Mouse (Mus musculus): ENCODE results near the gene Lmx1b. TPM values are rescaled to one million over a fixed set of nuclear protein-coding genes. Genes with fewer than 3 reads are reported as not detected.

Gene Lmx1b
- polyA plus RNA-seq, 1 experiment from 2014 or later: 0.95 TPM

DNA sequence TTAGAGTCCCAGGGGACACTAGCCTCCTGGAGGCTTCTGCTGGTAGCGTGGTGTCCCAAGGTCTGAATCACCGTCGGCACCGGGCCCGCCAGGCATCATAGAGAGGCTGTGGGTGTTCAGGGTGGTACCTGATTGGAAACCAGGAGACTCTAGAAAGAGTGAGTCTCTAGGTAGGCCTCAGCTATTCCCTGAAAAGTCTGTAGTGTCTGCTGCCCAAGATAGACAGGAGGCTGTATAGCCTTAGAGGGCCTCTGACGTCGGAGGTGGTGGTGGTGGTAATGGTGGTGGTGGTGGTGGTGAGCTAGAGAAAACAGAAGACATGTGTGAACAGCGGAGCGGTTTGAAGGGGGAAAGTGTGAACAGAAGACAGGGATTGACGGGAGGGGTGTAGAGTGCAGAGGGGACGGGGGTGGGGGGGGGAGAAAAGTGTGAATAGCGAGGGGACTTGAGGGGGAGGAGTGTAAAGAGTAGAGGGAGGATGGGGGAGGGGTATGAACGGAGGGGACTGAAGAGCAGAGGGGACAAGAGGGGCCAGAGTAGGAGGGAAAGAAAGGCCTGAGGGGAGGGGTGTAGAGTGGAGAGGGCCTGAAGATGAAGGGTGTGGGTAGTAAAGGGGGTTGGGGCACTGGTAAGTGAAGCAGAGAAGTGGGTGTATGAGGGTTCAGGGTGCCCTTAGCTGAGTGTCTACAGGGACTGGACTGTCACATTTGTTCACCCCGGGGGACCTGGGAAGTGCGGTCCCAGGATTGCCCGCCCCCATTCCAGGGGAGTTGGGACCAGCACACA lies 95.3 kb downstream of the Lmx1b start:
- Histone ChIP-seq H3K4me1 (ENCODE audit: control insufficient read depth, insufficient read depth, low read length) (peaks cover 37% of the 10 kb centered on the region), H3K4me2 (ENCODE audit: low read length) (peak overlapping the region; percentile 92), H3K9me3 (replicated peaks; ENCODE audit: control insufficient read depth, low read length, poor library complexity, severe bottlenecking) (no peaks in the 10 kb centered on the region), H3K27ac (ENCODE audit: low read length) (peak overlapping the region; percentile 95), H3K4me3 (ENCODE audit: low read depth, low read length) (peak overlapping the region; percentile 49), H3K9ac (ENCODE audit: low read depth, low read length) (peak overlapping the region; percentile 82), H3K27me3 (ENCODE audit: control insufficient read depth, insufficient read depth, low read depth, low read length) (peaks cover 3% of the 10 kb centered on the region), H3K36me3 (ENCODE audit: control insufficient read depth, insufficient read depth, low read length) (no peaks in the 10 kb centered on the region)
- 14% methylated on average over 16 of the region's 16 CpGs for WGBS
- no peak for ATAC-seq

DNA sequence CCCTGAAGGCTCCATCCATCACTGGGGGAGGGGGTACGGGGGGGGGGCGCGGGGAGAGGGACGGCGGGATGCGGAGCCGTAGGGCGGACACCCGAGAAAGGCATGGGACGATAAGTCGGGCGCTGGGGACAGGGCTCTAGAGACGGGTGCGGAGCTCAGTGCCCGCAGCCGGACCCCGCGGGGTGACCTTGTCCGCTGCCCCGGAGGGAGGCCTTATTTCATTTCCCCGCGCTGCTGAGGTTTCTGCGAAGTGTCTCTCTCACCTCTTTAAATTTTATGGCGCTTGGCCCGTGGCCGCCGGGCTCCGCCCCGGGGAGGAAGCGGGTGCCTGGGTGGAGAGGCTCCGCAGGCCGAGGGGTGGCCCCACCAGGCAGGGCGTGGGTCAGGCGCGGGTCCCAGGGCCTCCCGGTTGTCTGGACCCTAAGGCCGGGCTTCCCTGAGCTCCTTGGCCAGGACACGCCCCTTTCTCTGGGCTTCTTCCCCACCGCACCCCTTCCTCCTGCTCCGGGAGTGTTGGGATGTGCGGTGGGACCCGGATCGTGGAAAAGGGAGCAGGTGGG lies 96.0 kb downstream of the Lmx1b start:
- peak overlapping the region; percentile 82 for H3K9ac ChIP-seq (ENCODE audit: low read depth, low read length)
- peak overlapping the region; percentile 49 for H3K4me3 ChIP-seq (ENCODE audit: low read depth, low read length)
- H3K27ac ChIP-seq (ENCODE audit: low read length): peak overlapping the region; percentile 95
- peaks cover 37% of the 10 kb centered on the region for H3K4me1 ChIP-seq (ENCODE audit: control insufficient read depth, insufficient read depth, low read length)
- WGBS: under 1% methylated on average over 34 of the region's 43 CpGs
- H3K9me3 ChIP-seq (replicated peaks; ENCODE audit: control insufficient read depth, low read length, poor library complexity, severe bottlenecking): no peaks in the 10 kb centered on the region
- H3K4me2 ChIP-seq (ENCODE audit: low read length): peak overlapping the region; percentile 92
- H3K27me3 ChIP-seq (ENCODE audit: control insufficient read depth, insufficient read depth, low read depth, low read length): peaks cover 6% of the 10 kb centered on the region
- H3K36me3 ChIP-seq (ENCODE audit: control insufficient read depth, insufficient read depth, low read length): no peaks in the 10 kb centered on the region
- ATAC-seq: no peak

DNA sequence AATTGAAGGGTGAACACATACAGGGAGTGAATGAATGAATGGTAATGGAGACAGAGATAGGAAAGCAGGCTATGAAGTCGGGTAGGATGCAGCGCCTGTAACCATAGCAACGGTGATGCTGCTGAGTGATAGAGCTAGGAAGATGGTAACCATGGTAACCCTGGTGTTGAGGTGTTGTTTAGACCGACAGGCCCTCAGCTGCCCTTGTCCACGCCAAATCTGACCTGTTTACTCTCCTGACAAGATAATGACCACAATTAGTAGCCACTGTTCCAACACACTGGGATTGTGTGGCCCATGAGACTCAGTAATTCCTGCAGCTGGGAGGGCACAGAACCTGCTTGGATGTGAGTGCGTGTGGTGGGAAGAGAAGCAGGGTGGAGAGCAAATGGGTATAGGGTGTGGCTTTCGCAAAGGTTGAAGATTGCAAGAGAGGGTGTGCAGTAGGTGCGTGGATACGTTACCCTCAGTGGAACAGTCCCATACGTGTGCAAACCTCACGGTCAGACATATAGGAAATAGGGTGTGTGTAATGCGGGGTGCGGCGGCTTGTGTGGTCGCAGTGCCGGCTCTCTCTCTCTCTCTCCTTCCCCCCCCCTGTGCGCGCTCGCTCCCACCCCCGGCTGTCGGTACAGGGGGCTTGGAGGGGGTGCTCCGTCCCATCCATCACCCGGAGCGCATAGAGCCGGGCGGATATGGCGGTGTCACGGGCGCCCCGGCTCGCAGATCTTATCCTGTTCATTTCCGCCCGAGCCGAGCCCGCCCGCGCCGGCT lies 96.7 kb downstream of the Lmx1b start:
- ATAC-seq: peak; percentile 87
- WGBS: under 1% methylated on average over 34 of the region's 38 CpGs

DNA sequence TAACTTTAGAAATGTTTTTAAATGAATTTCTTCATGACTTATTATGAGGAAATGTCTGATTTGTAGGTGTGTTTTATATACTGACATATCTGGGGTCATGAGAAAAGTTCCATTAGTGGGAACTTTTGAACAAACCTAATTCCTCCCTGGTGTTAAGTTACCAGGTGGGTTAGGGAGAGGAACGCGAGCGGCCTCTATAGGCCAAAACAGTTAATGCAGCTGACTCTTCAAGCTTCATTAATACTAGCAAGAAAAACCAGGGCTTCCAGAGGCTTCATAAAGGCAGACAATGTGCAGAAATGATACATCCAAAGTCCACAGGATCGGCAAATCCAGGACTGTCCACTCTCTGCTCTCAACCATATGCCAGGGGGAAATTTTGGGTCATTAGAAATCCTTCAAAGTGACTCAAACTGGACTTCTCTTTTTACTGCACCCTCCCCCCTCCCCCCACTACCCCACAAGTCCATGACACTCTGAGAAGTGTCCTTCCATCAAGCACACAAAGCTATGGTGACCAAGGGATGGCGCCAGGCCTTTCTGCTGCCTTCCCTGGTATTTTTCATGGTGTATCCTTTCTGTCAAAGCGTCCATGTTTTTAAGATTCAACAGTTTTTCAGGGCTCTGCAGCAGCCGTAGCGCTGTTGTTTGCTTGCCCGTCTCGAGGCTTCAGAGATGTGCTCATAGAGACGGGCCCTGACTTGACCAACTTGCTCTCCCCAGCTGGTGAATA lies 97.4 kb downstream of the Lmx1b start:
- 2% methylated on average over 11 of the region's 11 CpGs for WGBS
- H3K27me3 ChIP-seq (ENCODE audit: control insufficient read depth, insufficient read depth, low read depth, low read length): peaks cover 6% of the 10 kb centered on the region
- peak; percentile 9; the same call in 1 of the 2 replicates for ATAC-seq

More for the DNA sequence above, 96.7 kb downstream of the Lmx1b start:
- H3K9ac ChIP-seq (ENCODE audit: low read depth, low read length): peak overlapping the region; percentile 82
- H3K4me2 ChIP-seq (ENCODE audit: low read length): peak overlapping the region; percentile 92
- peak overlapping the region; percentile 49 for H3K4me3 ChIP-seq (ENCODE audit: low read depth, low read length)
- H3K27ac ChIP-seq (ENCODE audit: low read length): peak overlapping the region; percentile 95
- peaks cover 6% of the 10 kb centered on the region for H3K27me3 ChIP-seq (ENCODE audit: control insufficient read depth, insufficient read depth, low read depth, low read length)
- H3K9me3 ChIP-seq (replicated peaks; ENCODE audit: control insufficient read depth, low read length, poor library complexity, severe bottlenecking): no peaks in the 10 kb centered on the region
- H3K4me1 ChIP-seq (ENCODE audit: control insufficient read depth, insufficient read depth, low read length): peaks cover 37% of the 10 kb centered on the region
- H3K36me3 ChIP-seq (ENCODE audit: control insufficient read depth, insufficient read depth, low read length): no peaks in the 10 kb centered on the region

DNA sequence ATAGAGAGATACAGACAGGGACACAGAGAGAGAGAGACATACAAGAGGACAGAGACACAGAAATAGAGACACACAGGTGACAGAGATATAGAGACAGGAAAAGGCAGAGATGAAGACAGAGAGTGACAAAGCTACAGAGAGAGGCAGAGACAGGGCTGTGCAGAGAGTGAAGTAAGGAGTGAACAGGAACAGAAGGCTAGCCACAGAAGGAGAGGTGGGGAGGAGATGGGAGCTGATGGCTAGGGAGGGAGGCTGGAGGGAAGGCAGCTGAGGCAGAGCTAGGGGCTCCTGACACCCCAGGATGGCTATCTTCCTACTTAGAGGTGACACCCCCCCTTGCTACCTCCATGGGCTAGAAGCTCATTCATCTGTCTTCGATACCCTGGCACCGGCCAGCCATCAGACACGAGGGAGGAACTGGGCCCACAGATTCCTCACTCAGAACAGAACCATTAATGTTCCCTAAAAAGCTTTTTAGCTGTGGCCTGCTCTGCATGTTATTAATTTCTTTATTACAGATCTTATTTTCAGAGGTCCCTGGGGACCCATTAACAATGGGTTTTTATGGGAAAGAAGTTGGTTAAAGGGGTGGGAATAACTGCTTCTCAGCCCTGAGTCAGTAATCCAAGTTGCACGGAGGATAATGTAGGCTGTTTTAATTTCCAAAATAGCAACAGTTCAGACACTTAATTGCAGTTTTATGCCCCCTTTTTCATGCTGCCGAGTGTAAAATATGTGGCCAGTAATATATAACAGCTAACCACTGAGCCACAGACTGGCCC lies 114.8 kb downstream of the Lmx1b start:
- H3K4me1 ChIP-seq (ENCODE audit: control insufficient read depth, insufficient read depth, low read length): no peaks in the 10 kb centered on the region
- no peaks in the 10 kb centered on the region; the same call in 1 of the 2 replicates for H3K9me3 ChIP-seq (replicated peaks; ENCODE audit: control insufficient read depth, low read length, poor library complexity, severe bottlenecking)
- no peak for ATAC-seq
- H3K27ac ChIP-seq (ENCODE audit: low read length): no peak overlapping the region
- WGBS: 80% methylated on average over 5 of the region's 5 CpGs
- H3K27me3 ChIP-seq (ENCODE audit: control insufficient read depth, insufficient read depth, low read depth, low read length): no peaks in the 10 kb centered on the region
- H3K4me2 ChIP-seq (ENCODE audit: low read length): no peak overlapping the region
- H3K9ac ChIP-seq (ENCODE audit: low read depth, low read length): no peak overlapping the region
- H3K4me3 ChIP-seq (ENCODE audit: low read depth, low read length): no peak overlapping the region
- H3K36me3 ChIP-seq (ENCODE audit: control insufficient read depth, insufficient read depth, low read length): no peaks in the 10 kb centered on the region

More for the DNA sequence above, 97.4 kb downstream of the Lmx1b start:
- Histone ChIP-seq H3K9me3 (replicated peaks; ENCODE audit: control insufficient read depth, low read length, poor library complexity, severe bottlenecking) (no peaks in the 10 kb centered on the region), H3K4me1 (ENCODE audit: control insufficient read depth, insufficient read depth, low read length) (peaks cover 37% of the 10 kb centered on the region), H3K9ac (ENCODE audit: low read depth, low read length) (peak overlapping the region; percentile 42; the same call in 1 of the 2 replicates), H3K27ac (ENCODE audit: low read length) (peak overlapping the region; percentile 95), H3K4me2 (ENCODE audit: low read length) (peak overlapping the region; percentile 92), H3K36me3 (ENCODE audit: control insufficient read depth, insufficient read depth, low read length) (no peaks in the 10 kb centered on the region), H3K4me3 (ENCODE audit: low read depth, low read length) (peak overlapping the region; percentile 49)

DNA sequence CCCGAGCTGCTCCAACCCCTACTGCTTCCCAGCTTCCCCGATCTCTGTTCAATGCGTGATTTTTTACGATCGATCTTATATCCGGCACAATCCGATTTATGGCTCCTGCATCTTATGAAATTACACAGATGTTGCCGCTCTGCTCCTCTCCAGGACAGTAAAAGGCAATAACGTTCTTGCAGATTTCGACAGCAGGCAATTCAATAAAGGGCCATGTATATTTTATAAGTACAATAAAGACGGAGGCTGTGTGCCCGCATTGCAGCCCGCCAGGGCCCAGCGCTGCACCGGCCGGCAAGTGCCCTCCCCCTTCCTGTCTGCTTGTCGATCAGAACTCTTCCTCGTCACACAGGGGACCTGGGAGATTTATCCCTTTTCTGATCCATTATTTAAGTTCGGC lies 124.5 kb downstream of the Lmx1b start:
- 0 out of 2 replicates have a peak overlapping the region, but pooled peaks have one; percentile 1 for H3K4me2 ChIP-seq (ENCODE audit: low read length)
- H3K9ac ChIP-seq (ENCODE audit: low read depth, low read length): peak overlapping the region; percentile 44; the same call in 1 of the 2 replicates
- H3K27me3 ChIP-seq (ENCODE audit: control insufficient read depth, insufficient read depth, low read depth, low read length): no peaks in the 10 kb centered on the region
- no peaks in the 10 kb centered on the region for H3K4me1 ChIP-seq (ENCODE audit: control insufficient read depth, insufficient read depth, low read length)
- no peak overlapping the region for H3K27ac ChIP-seq (ENCODE audit: low read length)
- no peak for ATAC-seq
- H3K36me3 ChIP-seq (ENCODE audit: control insufficient read depth, insufficient read depth, low read length): no peaks in the 10 kb centered on the region
- H3K9me3 ChIP-seq (replicated peaks; ENCODE audit: control insufficient read depth, low read length, poor library complexity, severe bottlenecking): 0 out of 2 replicates have a peak, but pooled peaks cover 3% of the 10 kb centered on the region
- 62% methylated on average over 19 of the region's 19 CpGs for WGBS
- H3K4me3 ChIP-seq (ENCODE audit: low read depth, low read length): no peak overlapping the region

DNA sequence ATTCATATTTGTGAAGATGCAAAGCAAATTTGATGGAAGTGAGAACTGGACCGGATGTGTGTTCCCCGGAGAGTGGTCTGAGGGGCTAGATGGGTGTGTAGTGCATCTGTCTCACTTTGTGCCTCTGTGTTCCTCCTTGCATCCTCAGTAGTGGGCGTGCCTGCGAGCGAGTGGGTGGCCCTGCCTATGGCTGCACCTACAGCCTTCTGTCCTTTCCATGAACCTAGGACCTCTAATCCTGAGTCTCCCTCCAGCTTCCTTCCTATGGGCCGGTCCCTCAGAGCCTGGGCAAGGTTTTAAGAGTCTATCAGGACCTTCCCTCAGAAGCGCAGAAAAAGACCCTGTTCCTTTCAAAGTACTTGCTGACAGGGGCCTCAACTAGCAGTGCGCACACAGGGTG lies 124.9 kb downstream of the Lmx1b start:
- Histone ChIP-seq H3K4me2 (ENCODE audit: low read length) (no peak overlapping the region), H3K27ac (ENCODE audit: low read length) (no peak overlapping the region), H3K4me3 (ENCODE audit: low read depth, low read length) (no peak overlapping the region), H3K4me1 (ENCODE audit: control insufficient read depth, insufficient read depth, low read length) (no peaks in the 10 kb centered on the region), H3K36me3 (ENCODE audit: control insufficient read depth, insufficient read depth, low read length) (no peaks in the 10 kb centered on the region), H3K9ac (ENCODE audit: low read depth, low read length) (0 out of 2 replicates have a peak overlapping the region, but pooled peaks have one; percentile 44), H3K27me3 (ENCODE audit: control insufficient read depth, insufficient read depth, low read depth, low read length) (no peaks in the 10 kb centered on the region), H3K9me3 (replicated peaks; ENCODE audit: control insufficient read depth, low read length, poor library complexity, severe bottlenecking) (0 out of 2 replicates have a peak, but pooled peaks cover 3% of the 10 kb centered on the region)
- WGBS: 89% methylated on average over 8 of the region's 8 CpGs
- no peak for ATAC-seq
